Mouse (Mus musculus): ENCODE results near the gene Bfsp1. TPM values are rescaled to one million over a fixed set of nuclear protein-coding genes. Genes with fewer than 3 reads are reported as not detected.

The Bfsp1 gene
- total RNA-seq, 2 experiments from 2014 or later: 0.50 to 0.86 TPM

- no peak for DNase-seq
Measured at GRCm38 (mm10) chr2:143796335-143797013, 66.5 kb downstream of the Bfsp1 start.

GRCm38 (mm10) chr2:143795858-143796257 lies 67.1 kb downstream of the Bfsp1 start:
- no peak for DNase-seq

DNA sequence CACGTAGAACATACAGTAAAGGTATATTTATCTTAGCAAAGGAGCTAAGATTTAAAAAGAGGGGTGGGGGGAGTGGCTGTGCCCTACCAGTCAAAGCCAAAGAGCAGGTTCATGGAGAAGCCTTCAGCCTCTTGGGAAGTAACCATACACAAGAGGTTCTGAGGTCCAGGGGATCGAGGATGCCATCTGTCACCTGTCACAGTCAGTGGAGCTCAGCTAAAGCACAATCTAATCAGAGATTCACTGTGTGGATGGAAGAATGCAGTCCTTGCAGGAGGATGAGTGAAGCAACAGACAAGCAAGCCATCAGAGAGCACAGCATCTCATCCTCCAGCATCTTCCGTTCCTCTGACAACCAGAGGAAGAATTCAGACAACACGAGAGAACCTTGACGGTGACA lies 73.1 kb downstream of the Bfsp1 start:
- no peak for DNase-seq

GRCm38 (mm10) chr2:143780310-143780709 lies 82.7 kb downstream of the Bfsp1 start:
- DNase-seq: no peak

Other genes starting within 250 kb of the Bfsp1 start
- gene Dstn, start 52.1 kb upstream of the Bfsp1 start, total RNA-seq (2021): 100 to 1,000 TPM; 227 to 300 TPM
- 100 to 1,000 TPM; 191 to 209 TPM for gene Rrbp1, start 148.1 kb upstream of the Bfsp1 start, total RNA-seq (2021)
- not detected for gene Banf2, start 169.9 kb upstream of the Bfsp1 start, total RNA-seq (2021)

Measured in adrenal gland, postnatal 36 days (tissue).